Mouse (Mus musculus) gastrocnemius, postnatal 14 days (tissue): ENCODE data around the gene Mios. TPM values are rescaled to one million over a fixed set of nuclear protein-coding genes. Genes with fewer than 3 reads are reported as not detected.
A peak's percentile ranks its signal among the peaks of the same experiment; 100 is the strongest.

Experiments used
- DNase-seq: peaks from one replicate; pipeline ENCODE4 v3.0.0; 2021; ENCODE audit warnings: mixed read lengths
- intact Hi-C: fragments of 180-260 bp; cut with DNase I; formaldehyde crosslinking; loops from one replicate; pipeline ENCODE4 v1.15.1; 2025; ENCODE audit warnings: low total_unique reads
- total RNA-seq, 2 experiments: library from RNA; stranded (reverse); gene quantifications; 2 replicates each; pipeline ENCODE4 v1.2.3; 2021

Mios gene
- total RNA-seq, 2 experiments from 2014 or later: 14.2 to 14.3 TPM

DNA sequence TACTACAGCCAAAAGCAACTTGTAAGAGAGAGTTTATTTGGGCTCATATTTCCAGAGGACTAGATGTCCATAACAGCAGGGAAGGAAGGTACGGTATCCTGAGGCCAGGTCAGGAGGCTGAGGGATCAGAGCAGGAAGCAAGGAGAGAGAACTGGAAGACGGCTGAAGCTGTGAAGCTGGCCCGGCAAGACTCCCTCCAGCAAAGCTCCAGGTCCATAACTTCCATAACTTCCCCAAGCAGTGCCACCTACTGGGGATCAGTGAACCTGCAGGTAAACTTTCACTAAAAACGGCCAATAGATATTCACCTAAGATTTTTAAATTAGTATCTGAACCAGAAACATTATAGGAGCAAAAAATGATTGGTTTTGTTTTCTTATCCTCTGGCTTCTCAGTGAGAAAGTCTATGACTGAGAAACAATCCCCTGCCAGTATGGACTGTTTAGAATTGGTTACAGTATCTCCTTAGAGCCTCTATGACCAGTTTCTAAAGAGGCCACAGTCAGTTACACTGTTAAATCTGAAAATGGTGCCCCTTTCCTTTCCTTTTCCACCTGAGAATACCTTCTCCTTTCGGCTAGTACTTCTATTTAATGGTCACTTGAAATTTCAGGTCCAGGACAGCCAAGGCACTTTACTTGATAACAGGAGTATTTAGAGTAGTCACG is 65.5 kb downstream of the Mios start:
- intact Hi-C loops: loop anchor here (10.0 kb wide), 1 partner anchor 460 kb away; no protein-coding TSS in a partner anchor
- peak; percentile 50 for DNase-seq

DNA sequence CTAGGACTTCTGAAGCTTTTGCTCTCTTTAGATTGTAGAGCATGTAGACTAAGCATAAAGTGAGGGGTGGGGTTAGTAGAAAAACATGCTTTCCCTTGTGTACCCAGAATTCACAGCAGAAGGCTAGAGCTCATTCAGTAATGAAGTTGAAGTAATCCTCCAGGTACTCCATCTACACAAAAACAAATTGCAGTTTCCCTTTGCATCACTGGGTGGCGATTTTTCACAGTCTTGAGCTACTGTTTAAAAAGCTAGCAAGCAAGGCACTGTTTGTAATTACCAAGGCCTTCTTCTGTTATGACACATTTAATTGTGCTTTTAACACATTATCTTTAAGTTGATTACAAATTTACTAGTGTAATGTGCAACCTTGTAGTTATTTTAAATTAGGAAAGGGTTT is 66.1 kb downstream of the Mios start:
- peak; percentile 47 for DNase-seq
- intact Hi-C loops: loop anchor here (10.0 kb wide), 1 partner anchor 460 kb away; no protein-coding TSS in a partner anchor

DNA sequence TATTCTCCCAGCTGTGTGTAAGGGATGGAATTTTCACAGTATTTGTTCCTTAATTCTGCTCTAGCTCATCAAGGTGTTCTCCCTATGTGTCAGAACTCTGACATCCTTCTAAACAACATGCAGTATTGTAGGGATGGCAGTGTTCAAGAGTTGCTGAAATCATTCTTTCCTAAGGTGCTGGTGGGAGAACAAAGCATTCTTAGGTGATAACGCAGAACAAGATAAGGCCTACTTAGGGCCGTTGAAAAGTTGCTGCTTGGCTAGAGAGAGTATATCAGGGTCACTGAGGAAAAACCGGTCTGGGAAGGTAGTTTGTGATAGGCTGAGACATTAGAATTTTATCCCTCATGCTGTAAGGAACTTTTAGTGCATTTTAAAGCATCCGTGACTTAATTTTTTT is 67.4 kb downstream of the Mios start:
- no peak for DNase-seq
- intact Hi-C loops: loop anchor here (10.0 kb wide), 1 partner anchor 458 kb away; no protein-coding TSS in a partner anchor

DNA sequence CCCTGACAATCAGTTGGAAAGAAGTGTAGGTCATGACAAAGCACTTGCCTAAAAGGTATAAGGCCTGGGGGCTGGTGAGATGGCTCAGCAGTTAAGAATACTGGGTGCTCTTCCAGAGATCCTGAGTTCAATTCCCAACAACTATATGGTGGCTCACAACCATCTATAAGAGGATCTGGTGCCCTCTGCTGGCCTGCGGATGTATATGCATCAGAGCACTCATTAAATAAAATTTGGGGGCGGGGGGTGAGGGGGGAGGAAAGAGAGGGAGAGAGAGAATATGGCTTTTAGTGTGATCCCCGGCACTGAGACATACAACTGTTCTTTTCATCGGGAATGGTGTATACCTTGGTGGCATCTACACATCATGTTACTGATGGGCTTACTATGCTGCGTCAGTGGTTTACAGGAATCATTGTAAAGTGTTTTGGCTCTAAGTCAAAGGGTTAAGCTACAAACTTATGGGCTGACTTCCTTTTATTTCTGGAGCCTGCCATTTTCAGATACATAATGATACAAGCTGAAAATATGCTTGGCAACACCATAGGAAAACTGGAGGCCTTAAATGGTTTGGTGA is 69.5 kb downstream of the Mios start:
- intact Hi-C loops: loop anchor here (10.0 kb wide), 1 partner anchor 456 kb away; no protein-coding TSS in a partner anchor
- DNase-seq: no peak

DNA sequence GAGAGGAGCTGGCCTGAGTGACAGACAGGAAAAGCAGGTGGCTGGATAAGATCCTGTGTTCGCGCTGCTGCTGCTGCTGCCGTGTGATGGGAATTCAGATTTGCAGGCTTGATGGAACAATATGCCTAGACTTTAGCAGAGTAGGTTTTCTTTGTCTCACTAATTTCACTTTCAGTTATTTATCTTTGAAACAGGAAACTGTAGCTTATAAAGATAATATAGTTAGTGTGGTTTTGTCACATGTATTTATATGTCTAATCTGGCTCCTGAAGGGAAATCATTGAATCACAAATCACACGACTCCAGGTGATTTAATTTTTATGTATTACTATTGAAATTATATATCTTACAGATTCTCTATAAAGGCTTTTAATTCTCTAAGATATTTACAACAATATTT is 74.2 kb downstream of the Mios start:
- DNase-seq: no peak
- intact Hi-C loops: no loop called here

DNA sequence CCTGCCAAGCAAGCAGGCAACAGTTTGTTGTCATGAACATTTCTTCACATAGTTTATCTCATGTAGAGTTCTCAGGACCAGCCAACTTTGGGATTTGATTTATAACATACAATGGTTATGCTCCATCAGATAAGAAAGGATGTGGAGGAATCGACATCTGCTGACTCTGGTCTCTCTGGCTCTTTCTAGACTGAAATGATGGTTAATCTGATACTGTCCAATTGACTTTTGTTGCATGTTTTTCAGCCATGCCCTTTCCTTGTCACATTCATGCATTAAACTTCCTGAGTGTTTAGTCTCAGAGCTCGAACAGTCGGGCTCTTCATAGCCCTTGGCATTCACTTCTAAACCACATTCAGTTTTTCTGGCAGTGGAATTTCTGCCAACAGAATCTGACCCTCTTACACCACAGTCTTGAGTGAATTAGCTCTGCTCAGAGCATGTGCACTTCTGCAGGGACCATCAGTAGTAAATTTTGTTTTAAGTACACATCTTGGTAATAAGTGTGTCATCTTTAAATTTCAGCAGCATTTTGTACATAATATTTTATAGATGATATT is 76.5 kb downstream of the Mios start:
- intact Hi-C loops: no loop called here
- no peak for DNase-seq

Other genes with a start within 250 kb of the Mios start
- gene Col28a1, start 16.6 kb upstream of the Mios start, total RNA-seq: 1 to 10 TPM; 2.4 to 3.8 TPM
- 10 to 100 TPM in 1 of 2 experiments, 1 to 10 TPM in 1; 9.3 to 14.0 TPM for gene Rpa3, start 50.0 kb downstream of the Mios start, total RNA-seq
- 10 to 100 TPM; 10.1 to 10.8 TPM for gene Umad1, start 50.1 kb downstream of the Mios start, total RNA-seq
- not detected for gene Gm45062, start 50.2 kb downstream of the Mios start, total RNA-seq